8 mouse cellular contexts compared by ENCODE assay signal in the genomic region with DNA sequence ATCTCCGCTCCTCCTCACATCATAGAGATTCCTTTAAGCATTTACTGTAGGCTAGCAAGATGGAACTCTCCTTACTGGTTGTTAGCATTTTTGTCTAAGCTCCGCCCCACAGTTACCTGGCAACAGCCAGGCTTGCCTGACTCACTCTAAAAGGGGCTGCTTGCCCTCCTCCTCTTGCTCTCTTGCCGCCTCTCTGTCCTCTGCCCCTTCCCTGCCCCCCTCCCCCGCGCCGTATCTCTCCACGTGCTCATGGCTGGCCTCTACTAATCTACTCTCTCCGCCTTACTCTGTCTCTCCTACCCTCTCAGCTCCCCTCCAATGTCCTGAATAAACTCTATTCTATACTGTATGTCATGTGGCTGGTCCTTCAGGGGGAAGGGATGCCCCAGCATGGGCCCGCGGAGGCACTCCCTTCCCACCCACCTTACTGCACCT. TPM values are rescaled to one million over a fixed set of nuclear protein-coding genes. Genes with fewer than 3 reads are reported as not detected.
DNase-seq lines count a peak whose midpoint lies in the region; ATAC-seq lines count a peak whose summit lies in the region.

No protein-coding gene starts in this region.

- no peaks in the 10 kb centered on the region for H3K36me3 ChIP-seq in megakaryocyte, embryonic 14.5 days (replicated peaks; ENCODE audit: low read length)
- H3K36me3 ChIP-seq in intestine, embryonic 15.5 days, result no peaks in the 10 kb centered on the region
- no peaks in the 10 kb centered on the region for H3K36me3 ChIP-seq in neural tube, embryonic 12.5 days

- H3K4me2 ChIP-seq in intestine, embryonic 15.5 days (replicated peaks), result peak overlapping the region; percentile 47
- peak overlapping the region; percentile 61 for H3K4me2 ChIP-seq in neural tube, embryonic 12.5 days (replicated peaks)

- H3K27ac ChIP-seq in intestine, embryonic 15.5 days, result no peak overlapping the region
- H3K27ac ChIP-seq in neural tube, embryonic 12.5 days, result no peak overlapping the region

- peaks cover 8% of the 10 kb centered on the region for H3K4me1 ChIP-seq in megakaryocyte, embryonic 14.5 days
- peaks cover 8% of the 10 kb centered on the region; the same call in 1 of the 2 replicates for H3K4me1 ChIP-seq in intestine, embryonic 15.5 days (replicated peaks)
- H3K4me1 ChIP-seq in neural tube, embryonic 12.5 days, result peaks cover 15% of the 10 kb centered on the region

- peak overlapping the region; percentile 14 for H3K4me3 ChIP-seq in megakaryocyte, embryonic 14.5 days (replicated peaks)
- H3K4me3 ChIP-seq in intestine, embryonic 15.5 days (replicated peaks), result no peak overlapping the region
- peak overlapping the region; percentile 22; the same call in 1 of the 2 replicates for H3K4me3 ChIP-seq in neural tube, embryonic 12.5 days

- ATAC-seq in megakaryocyte, adult 5-6 weeks (ENCODE audit: poor library complexity, severe bottlenecking), result no peak
- peak; percentile 53; the same call in 1 of the 2 replicates for ATAC-seq in intestine, embryonic 15.5 days
- peak; percentile 84 for ATAC-seq in neural tube, embryonic 12.5 days (ENCODE audit: low FRiP score, low read depth)
- ATAC-seq in granulocyte monocyte progenitor cell, adult 5-6 weeks (replicated peaks; ENCODE audit: poor library complexity, severe bottlenecking), result no peak

- 5% methylated on average over 10 of the region's 10 CpGs for WGBS in intestine, embryonic 15.5 days
- WGBS in neural tube, embryonic 12.5 days, result 4% methylated on average over 10 of the region's 10 CpGs

- peaks cover 41% of the 10 kb centered on the region for H3K27me3 ChIP-seq in megakaryocyte, embryonic 14.5 days (replicated peaks)
- H3K27me3 ChIP-seq in intestine, embryonic 15.5 days (replicated peaks), result peaks cover 8% of the 10 kb centered on the region
- peaks cover 15% of the 10 kb centered on the region for H3K27me3 ChIP-seq in neural tube, embryonic 12.5 days (replicated peaks)

- 0 out of 2 replicates have a peak, but pooled peaks cover 4% of the 10 kb centered on the region for H3K9me3 ChIP-seq in megakaryocyte, embryonic 14.5 days
- H3K9me3 ChIP-seq in intestine, embryonic 15.5 days, result no peaks in the 10 kb centered on the region
- H3K9me3 ChIP-seq in neural tube, embryonic 12.5 days, result no peaks in the 10 kb centered on the region

- H3K9ac ChIP-seq in intestine, embryonic 15.5 days, result no peak overlapping the region
- H3K9ac ChIP-seq in neural tube, embryonic 12.5 days, result 0 out of 2 replicates have a peak overlapping the region, but pooled peaks have one; percentile 17

- DNase-seq in cerebellum, postnatal 10 days, result peak; percentile 37 to 50
- DNase-seq in cerebellum, postnatal 25 days, result no peak
- DNase-seq in layer of hippocampus, postnatal 36 days, result no peak

RNA-seq across cellular contexts. Expression of a gene that starts 59.9 kb away (rescaled TPM):
- 14.7 and 17.4 TPM in 2 replicates for polyA plus RNA-seq in megakaryocyte, embryonic 14.5 days (2012; ENCODE audit: insufficient read depth, low replicate concordance)
- 57.0 and 66.0 TPM in 2 replicates for total RNA-seq in megakaryocyte, adult 5-6 weeks (2015)
- 59.2 and 68.4 TPM in 2 replicates for total RNA-seq in megakaryocyte, adult 5-6 weeks (2017)
- 41.8 and 55.7 TPM in 2 replicates for polyA plus RNA-seq in intestine, embryonic 15.5 days (2015; fragmentation: Nextera tagmentation; extraction: Ambion mirVana)
- polyA plus RNA-seq in neural tube, embryonic 12.5 days (2016; fragmentation: Nextera tagmentation; extraction: Ambion mirVana), result 63.3 and 72.9 TPM in 2 replicates
- 100 to 1,000 TPM; 105 to 107 TPM for total RNA-seq in layer of hippocampus, postnatal 36 days (2021)
- 70.3 and 74.0 TPM in 2 replicates for total RNA-seq in granulocyte monocyte progenitor cell, adult 5-6 weeks (2014; fragmentation: Nextera tagmentation)
- total RNA-seq in granulocyte monocyte progenitor cell, adult 5-6 weeks (2017), result 61.9 and 63.9 TPM in 2 replicates

Comparison
In these comparisons a context has a peak if more than half of its experiments do, and no peak if none do; other contexts are left out.
1. DNase-seq: peak in cerebellum, postnatal 10 days (2 of 2); none in cerebellum, postnatal 25 days (0 of 2) and layer of hippocampus, postnatal 36 days (0 of 2).
2. ATAC-seq: peak in intestine, embryonic 15.5 days (single experiment) and neural tube, embryonic 12.5 days (single experiment); none in megakaryocyte, adult 5-6 weeks (single experiment) and granulocyte monocyte progenitor cell, adult 5-6 weeks (single experiment).